Mouse (Mus musculus) MEL (cell line): Measurements from ENCODE around the gene Tent4a.

Experiments used
- CHD2 ChIP-seq: IDR thresholded peaks from 2 replicates; pipeline ENCODE4 v1.6.1; 2011; ENCODE audit warnings: low read length, improper control_type of control experiment
- CTCF ChIP-seq, 3 experiments: IDR thresholded peaks in 2 of 3; conservative IDR thresholded peaks in 1 of 3; 2 replicates each; pipeline ENCODE4 v1.5.1; 2011 to 2012; ENCODE audit warnings: low read length in 3 of 3, low read depth in 2 of 3, mild to moderate bottlenecking in 2 of 3, improper control_type of control experiment in 1 of 3, inconsistent platforms in 1 of 3, mixed read lengths in 1 of 3, moderate library complexity in 1 of 3; ENCODE audit not compliant: control insufficient read depth in 1 of 3, insufficient read depth in 1 of 3, poor library complexity in 1 of 3, severe bottlenecking in 1 of 3
- GATA1 ChIP-seq: IDR thresholded peaks from 2 replicates; pipeline ENCODE4 v1.6.1; 2011; ENCODE audit warnings: low read depth, low read length, improper control_type of control experiment
- HCFC1 ChIP-seq: IDR thresholded peaks from 2 replicates; pipeline ENCODE4 v1.6.1; 2012; ENCODE audit warnings: low read depth, mild to moderate bottlenecking, inconsistent platforms, low read length, improper control_type of control experiment, moderate library complexity
- POLR2A ChIP-seq, 2 experiments: IDR thresholded peaks; 2 replicates each; pipeline ENCODE4 v1.6.1; 2011 to 2012; ENCODE audit warnings: low read length in 2 of 2, mild to moderate bottlenecking in 2 of 2, control low read depth in 1 of 2, improper control_type of control experiment in 1 of 2, low read depth in 1 of 2, moderate library complexity in 1 of 2; ENCODE audit not compliant: control insufficient read depth in 1 of 2, insufficient read depth in 1 of 2, poor library complexity in 1 of 2
- SIN3A ChIP-seq: IDR thresholded peaks from 2 replicates; pipeline ENCODE4 v1.6.1; 2012; ENCODE audit warnings: low read length, improper control_type of control experiment, inconsistent platforms
- ZC3H11A ChIP-seq: IDR thresholded peaks from 2 replicates; pipeline ENCODE4 v1.6.1; 2012; ENCODE audit warnings: low read depth, mild to moderate bottlenecking, inconsistent platforms, low read length, improper control_type of control experiment

GRCm38 (mm10) chr13:69523444-69524157 is 10.8 kb downstream of the Tent4a start:
- no peak for TF ChIP-seq HCFC1
- no peak for TF ChIP-seq GATA1
- TF ChIP-seq SIN3A, result no peak
- TF ChIP-seq POLR2A (IDR thresholded peaks at IDR 0.05; ENCODE audit: control insufficient read depth in 1 of 2, insufficient read depth in 1 of 2, low read depth in 1 of 2, low read length in 2 of 2, poor library complexity in 1 of 2), result no peak
- TF ChIP-seq ZC3H11A, result no peak
- no peak for TF ChIP-seq CTCF (IDR thresholded peaks at IDR 0.05 in 2 of 3, conservative IDR thresholded peaks at IDR 0.05 in 1 of 3; ENCODE audit: control insufficient read depth in 1 of 3, insufficient read depth in 1 of 3, low read depth in 2 of 3, low read length in 3 of 3, poor library complexity in 1 of 3, severe bottlenecking in 1 of 3)
- TF ChIP-seq CHD2, result no peak
